Mouse (Mus musculus): ENCODE data around the gene Fut2. TPM values are rescaled to one million over a fixed set of nuclear protein-coding genes. Genes with fewer than 3 reads are reported as not detected.

Fut2 gene
- polyA plus RNA-seq, 1 experiment: not detected

DNA sequence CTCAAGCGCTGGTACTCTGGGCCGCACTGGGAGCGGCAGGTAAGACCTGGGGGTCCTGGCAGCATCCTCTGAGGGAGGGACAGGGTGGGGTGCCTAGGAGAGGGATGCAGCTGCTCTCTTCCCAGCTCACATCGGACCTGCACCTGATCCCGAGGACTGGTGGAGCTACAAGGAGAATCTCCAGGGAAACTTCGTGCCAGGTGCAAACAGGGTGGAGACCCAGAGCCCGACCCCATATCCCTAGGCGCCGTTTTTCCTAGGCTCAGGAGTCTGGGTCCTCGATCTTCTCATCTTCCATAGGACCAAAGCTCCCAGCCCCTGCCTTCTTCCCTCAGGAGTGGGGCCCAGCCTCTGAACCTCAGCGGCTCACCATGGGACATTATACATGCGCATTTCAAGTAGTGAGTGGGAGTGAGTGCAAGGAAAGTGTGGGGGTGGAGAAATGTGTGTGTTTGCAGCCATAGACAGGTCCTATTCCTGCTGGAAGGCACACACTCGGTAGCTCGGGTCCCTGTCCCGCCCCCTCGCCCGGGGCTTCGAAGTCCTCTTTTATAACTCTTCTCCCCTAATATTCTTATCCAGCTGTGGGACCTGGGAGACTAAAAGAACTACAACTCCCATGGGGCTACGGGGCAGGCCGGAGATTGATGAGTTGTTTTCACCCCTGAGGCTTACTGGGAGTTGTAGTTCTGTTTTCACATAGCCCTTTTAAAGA is 34.3 kb upstream of the Fut2 start:
- Histone ChIP-seq H3K27ac (ENCODE audit: control insufficient read depth, insufficient read depth, low read depth, low read length, poor library complexity) (no peak overlapping the region), H3K4me3 (replicated peaks; ENCODE audit: control insufficient read depth, low read depth, low read length) (no peak overlapping the region), H3K4me1 (ENCODE audit: control insufficient read depth, insufficient read depth, low read length) (no peaks in the 10 kb centered on the region; the same call in 1 of the 2 replicates)
- 2% methylated on average over 20 of the region's 20 CpGs for WGBS
- TF ChIP-seq POLR2A (IDR thresholded peaks at IDR 0.05; ENCODE audit: borderline replicate concordance, control insufficient read depth, low read depth, low read length): no peak
- no peak for TF ChIP-seq CTCF (IDR thresholded peaks at IDR 0.05; ENCODE audit: control insufficient read depth, insufficient read depth, low read length)

DNA sequence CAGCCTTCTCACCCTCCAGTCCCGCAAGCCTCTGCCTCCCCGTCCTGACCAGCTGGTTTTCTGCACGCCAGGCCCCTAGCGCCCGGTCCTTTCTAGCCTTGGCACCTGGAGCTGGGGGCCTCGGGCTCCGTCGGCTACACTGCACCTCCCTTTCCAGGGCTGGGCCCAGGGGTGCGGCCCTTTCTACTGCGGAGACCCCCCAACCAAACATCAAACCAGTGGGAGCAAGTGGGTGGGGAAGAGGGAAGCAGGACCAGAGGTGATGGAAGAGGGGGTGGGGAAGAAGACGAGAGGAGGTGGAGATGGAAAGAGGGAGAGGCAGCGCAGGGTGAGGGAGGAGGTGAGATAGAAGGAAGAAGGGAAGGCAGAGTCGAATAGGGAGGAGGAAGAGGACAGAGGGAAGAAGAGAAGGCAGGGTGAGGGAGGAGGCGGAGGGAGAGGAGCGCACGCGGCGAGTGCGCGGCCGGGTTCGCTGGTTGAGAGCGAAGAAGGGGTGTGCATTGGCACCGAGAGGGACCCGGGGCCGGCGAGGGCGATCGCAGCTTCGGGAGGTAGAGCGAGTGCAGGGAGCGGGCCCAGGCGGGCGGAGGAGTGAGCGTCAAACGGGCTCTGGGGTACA is 33.4 kb upstream of the Fut2 start, which contains the start of gene Car11:
TSS of gene Car11 (plus strand) at position 321 of the 619 bp plus-strand sequence.
- Histone ChIP-seq H3K4me3 (replicated peaks; ENCODE audit: control insufficient read depth, low read depth, low read length) (no peak within 1 kb of the TSS), H3K4me1 (ENCODE audit: control insufficient read depth, insufficient read depth, low read length) (no peaks in the 10 kb centered on the region; the same call in 1 of the 2 replicates), H3K27ac (ENCODE audit: control insufficient read depth, insufficient read depth, low read depth, low read length, poor library complexity) (no peak within 1 kb of the TSS; the same call in 1 of the 2 replicates)
- WGBS: 15% methylated on average over 36 of the region's 36 CpGs
- TF ChIP-seq POLR2A (IDR thresholded peaks at IDR 0.05; ENCODE audit: borderline replicate concordance, control insufficient read depth, low read depth, low read length) (no peak), CTCF (IDR thresholded peaks at IDR 0.05; ENCODE audit: control insufficient read depth, insufficient read depth, low read length) (no peak)

DNA sequence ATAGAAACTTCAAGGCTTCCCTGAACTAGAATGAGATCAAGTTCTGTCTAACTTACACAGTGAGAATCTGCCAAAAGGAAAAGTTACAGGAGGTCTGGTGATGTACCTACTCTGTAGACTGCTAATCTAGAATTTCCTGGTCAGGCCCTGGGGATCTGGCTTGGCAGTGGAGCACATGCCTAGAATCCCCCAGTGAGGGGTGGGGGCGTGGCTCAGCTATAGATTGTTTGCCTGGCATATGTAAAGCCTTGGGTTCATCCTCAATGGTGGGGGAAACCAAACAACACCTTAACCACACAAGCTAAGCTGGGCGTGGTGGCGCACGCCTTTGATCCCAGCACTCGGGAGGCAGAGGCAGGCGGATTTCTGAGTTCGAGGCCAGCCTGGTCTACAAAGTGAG is 31.7 kb upstream of the Fut2 start:
- TF ChIP-seq CTCF (IDR thresholded peaks at IDR 0.05; ENCODE audit: control insufficient read depth, insufficient read depth, low read length): no peak
- TF ChIP-seq POLR2A (IDR thresholded peaks at IDR 0.05; ENCODE audit: borderline replicate concordance, control insufficient read depth, low read depth, low read length): no peak
- no peak overlapping the region for H3K27ac ChIP-seq (ENCODE audit: control insufficient read depth, insufficient read depth, low read depth, low read length, poor library complexity)
- WGBS: 70% methylated on average over 7 of the region's 7 CpGs
- H3K4me3 ChIP-seq (replicated peaks; ENCODE audit: control insufficient read depth, low read depth, low read length): no peak overlapping the region
- H3K4me1 ChIP-seq (ENCODE audit: control insufficient read depth, insufficient read depth, low read length): no peaks in the 10 kb centered on the region

GRCm38 (mm10) chr7:45695098-45695497 is 28.9 kb upstream of the Fut2 start:
- 27% methylated on average over 6 of the region's 6 CpGs for WGBS
- Histone ChIP-seq H3K4me3 (replicated peaks; ENCODE audit: control insufficient read depth, low read depth, low read length) (no peak overlapping the region), H3K27ac (ENCODE audit: control insufficient read depth, insufficient read depth, low read depth, low read length, poor library complexity) (no peak overlapping the region), H3K4me1 (ENCODE audit: control insufficient read depth, insufficient read depth, low read length) (no peaks in the 10 kb centered on the region)
- TF ChIP-seq CTCF (IDR thresholded peaks at IDR 0.05; ENCODE audit: control insufficient read depth, insufficient read depth, low read length) (no peak), POLR2A (IDR thresholded peaks at IDR 0.05; ENCODE audit: borderline replicate concordance, control insufficient read depth, low read depth, low read length) (no peak)

DNA sequence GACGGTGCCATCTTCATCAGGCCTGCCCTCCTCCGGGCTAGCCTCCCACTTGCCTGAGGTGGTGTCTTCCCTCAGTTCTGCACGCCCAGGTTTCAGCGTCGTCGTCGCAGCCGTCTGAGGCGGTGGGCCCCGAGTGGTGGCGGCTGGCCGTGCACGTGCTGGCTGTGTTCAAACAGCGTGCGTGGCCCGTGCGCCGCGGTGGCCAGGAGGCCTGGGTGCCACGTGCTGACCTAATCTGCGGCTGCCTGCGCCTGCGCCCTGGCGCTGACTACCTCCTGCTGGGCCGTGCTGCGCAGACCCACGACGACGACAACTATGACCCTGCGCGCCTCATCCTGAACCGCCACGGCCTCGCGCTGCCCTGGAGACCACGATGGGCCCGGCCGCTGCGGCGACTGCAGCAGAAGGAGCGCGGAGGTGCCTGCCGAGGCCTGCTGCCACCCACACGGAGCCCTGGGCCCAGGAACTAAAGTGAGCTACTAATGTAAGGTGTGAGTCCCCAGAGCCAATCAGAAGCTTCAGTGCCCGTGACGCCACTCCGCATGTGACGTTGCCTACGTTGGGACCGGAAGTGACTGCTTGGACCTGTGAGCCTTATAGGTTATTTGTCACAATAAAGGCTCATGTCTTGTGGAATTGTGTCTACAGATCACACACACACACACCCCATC is 27.9 kb upstream of the Fut2 start, which contains the start of gene Sec1:
TSS of gene Sec1 (minus strand) at position 482 of the 671 bp plus-strand sequence.
- Histone ChIP-seq H3K27ac (ENCODE audit: control insufficient read depth, insufficient read depth, low read depth, low read length, poor library complexity) (no peak within 1 kb of the TSS), H3K4me1 (ENCODE audit: control insufficient read depth, insufficient read depth, low read length) (no peaks in the 10 kb centered on the region), H3K4me3 (replicated peaks; ENCODE audit: control insufficient read depth, low read depth, low read length) (no peak within 1 kb of the TSS)
- 92% methylated on average over 50 of the region's 50 CpGs for WGBS
- no peak for TF ChIP-seq POLR2A (IDR thresholded peaks at IDR 0.05; ENCODE audit: borderline replicate concordance, control insufficient read depth, low read depth, low read length)
- TF ChIP-seq CTCF (IDR thresholded peaks at IDR 0.05; ENCODE audit: control insufficient read depth, insufficient read depth, low read length): no peak

DNA sequence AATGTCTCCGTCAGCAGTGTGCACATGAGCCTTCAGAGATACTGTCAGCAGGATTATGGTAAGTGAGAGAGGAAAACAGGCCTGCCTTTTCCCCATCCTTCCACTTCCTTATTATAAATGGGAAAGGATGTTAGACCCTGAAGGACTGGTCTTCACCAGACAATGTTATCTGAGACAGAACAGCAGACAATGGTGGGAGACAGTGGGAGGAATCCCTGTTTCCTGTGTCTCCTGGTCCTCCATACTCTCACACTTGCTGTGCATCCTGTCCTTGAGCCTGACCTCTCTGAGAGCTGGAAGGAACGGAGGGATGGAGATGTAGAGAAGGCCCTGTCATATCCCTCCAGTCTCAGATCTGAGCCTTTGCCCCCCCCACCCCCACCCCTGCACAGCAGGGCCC is 26.2 kb upstream of the Fut2 start:
- no peak overlapping the region for H3K4me3 ChIP-seq (replicated peaks; ENCODE audit: control insufficient read depth, low read depth, low read length)
- TF ChIP-seq CTCF (IDR thresholded peaks at IDR 0.05; ENCODE audit: control insufficient read depth, insufficient read depth, low read length): no peak
- no peak for TF ChIP-seq POLR2A (IDR thresholded peaks at IDR 0.05; ENCODE audit: borderline replicate concordance, control insufficient read depth, low read depth, low read length)
- 81% methylated on average over 2 of the region's 2 CpGs for whole genome bisulfite sequencing
- no peak overlapping the region for H3K27ac ChIP-seq (ENCODE audit: control insufficient read depth, insufficient read depth, low read depth, low read length, poor library complexity)
- H3K4me1 ChIP-seq (ENCODE audit: control insufficient read depth, insufficient read depth, low read length): no peaks in the 10 kb centered on the region

DNA sequence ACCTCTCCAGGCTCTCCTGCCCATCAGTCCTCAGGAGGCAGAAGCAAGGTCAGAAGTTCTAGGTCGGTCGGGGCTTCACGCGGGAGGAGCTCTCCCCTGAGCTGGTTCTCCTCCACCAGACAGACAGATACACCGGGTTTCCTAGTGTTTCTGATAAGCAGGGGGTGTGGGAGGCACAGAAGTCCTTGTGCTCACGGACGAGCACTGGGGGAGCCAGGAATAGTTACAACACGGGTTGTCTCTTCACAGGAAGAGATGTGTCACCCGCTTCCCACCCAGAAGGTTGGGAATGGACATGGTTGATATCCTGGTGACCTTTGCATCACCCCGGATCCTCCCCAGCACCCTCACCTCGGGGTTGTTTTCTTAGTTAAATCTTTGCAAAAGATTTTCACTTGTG is 23.6 kb upstream of the Fut2 start:
- Histone ChIP-seq H3K4me3 (replicated peaks; ENCODE audit: control insufficient read depth, low read depth, low read length) (no peak overlapping the region), H3K27ac (ENCODE audit: control insufficient read depth, insufficient read depth, low read depth, low read length, poor library complexity) (no peak overlapping the region), H3K4me1 (ENCODE audit: control insufficient read depth, insufficient read depth, low read length) (no peaks in the 10 kb centered on the region)
- WGBS: 73% methylated on average over 11 of the region's 11 CpGs
- TF ChIP-seq POLR2A (IDR thresholded peaks at IDR 0.05; ENCODE audit: borderline replicate concordance, control insufficient read depth, low read depth, low read length) (no peak), CTCF (IDR thresholded peaks at IDR 0.05; ENCODE audit: control insufficient read depth, insufficient read depth, low read length) (no peak)

- no peak overlapping the region for H3K4me3 ChIP-seq (replicated peaks; ENCODE audit: control insufficient read depth, low read depth, low read length)
- WGBS: 48% methylated on average over 6 of the region's 6 CpGs
- no peak overlapping the region for H3K27ac ChIP-seq (ENCODE audit: control insufficient read depth, insufficient read depth, low read depth, low read length, poor library complexity)
- TF ChIP-seq POLR2A (IDR thresholded peaks at IDR 0.05; ENCODE audit: borderline replicate concordance, control insufficient read depth, low read depth, low read length) (no peak), CTCF (IDR thresholded peaks at IDR 0.05; ENCODE audit: control insufficient read depth, insufficient read depth, low read length) (no peak)
- no peaks in the 10 kb centered on the region for H3K4me1 ChIP-seq (ENCODE audit: control insufficient read depth, insufficient read depth, low read length)
Measured at GRCm38 (mm10) chr7:45689099-45689498, 22.9 kb upstream of the Fut2 start.
